In the genomic region with DNA sequence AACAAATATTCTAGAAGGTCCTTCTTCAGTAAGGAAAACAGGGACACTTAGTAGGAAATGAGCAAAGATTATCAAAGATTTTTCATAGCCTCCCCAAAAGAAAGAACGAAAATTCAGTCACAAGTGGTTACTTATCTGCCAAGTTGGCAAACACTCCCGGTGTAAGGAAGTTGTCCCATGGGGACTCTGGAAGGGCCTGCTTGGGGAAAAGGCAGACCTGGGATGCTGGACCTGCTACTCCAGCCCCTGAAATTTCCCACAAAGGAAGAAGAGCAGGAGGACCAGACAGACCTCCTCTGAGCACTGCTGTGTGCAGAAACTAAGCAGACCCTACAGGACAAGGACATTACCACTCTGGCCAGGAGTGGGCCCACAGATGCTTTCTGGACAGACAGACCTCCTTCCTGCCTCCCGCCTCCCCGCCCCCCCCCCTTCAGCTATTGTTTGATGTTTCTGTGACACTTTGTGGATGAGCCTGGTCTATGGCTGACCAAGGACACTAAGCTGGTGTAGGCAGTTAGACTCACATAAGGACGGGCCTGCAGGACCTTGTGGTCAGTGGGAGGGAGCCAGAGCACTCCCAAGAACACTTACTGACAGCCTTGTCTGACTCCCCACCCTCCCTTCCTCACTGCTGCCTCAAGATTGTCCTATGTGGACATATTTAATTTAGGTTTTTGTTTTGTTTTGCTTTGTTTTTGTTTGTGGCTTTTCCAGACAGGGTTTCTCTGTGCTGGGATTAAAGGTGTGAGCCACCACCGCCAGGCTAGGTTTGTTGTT, we compare ENCODE assay signal across 14 mouse cellular contexts. TPM values are rescaled to one million over a fixed set of nuclear protein-coding genes. Genes with fewer than 3 reads are reported as not detected.
DNase-seq lines count a peak whose midpoint lies in the region; ATAC-seq and TF ChIP-seq lines count a peak whose summit lies in the region.
"Had no signal": no experiment of that assay in that cellular context is flagged by ENCODE, and none has a peak within 500 bp of the region (broad histone marks: within the 10 kb centered on the region; RNA-seq: fewer than 3 reads in every experiment).

No protein-coding gene starts in this region.

- 47% methylated on average over 6 of the region's 6 CpGs for WGBS in forebrain, embryonic 12.5 days
- WGBS in forebrain, embryonic 16.5 days, result 60% methylated on average over 6 of the region's 6 CpGs
- 46% methylated on average over 6 of the region's 6 CpGs for WGBS in lung, embryonic 14.5 days
- 57% methylated on average over 6 of the region's 6 CpGs for WGBS in hindbrain, embryonic 14.5 days

- ATAC-seq in forebrain, embryonic 12.5 days (ENCODE audit: low FRiP score), result no peak
- ATAC-seq in forebrain, embryonic 16.5 days, result no peak
- no peak for ATAC-seq in lung, embryonic 14.5 days (ENCODE audit: insufficient read depth)
- ATAC-seq in hindbrain, embryonic 14.5 days (ENCODE audit: low FRiP score), result no peak

- no peak overlapping the region for H3K4me3 ChIP-seq in forebrain, embryonic 12.5 days (replicated peaks)
- H3K4me3 ChIP-seq in forebrain, embryonic 16.5 days (replicated peaks; ENCODE audit: low read length), result no peak overlapping the region
- H3K4me3 ChIP-seq in lung, embryonic 14.5 days (ENCODE audit: low read depth, low read length), result no peak overlapping the region
- no peak overlapping the region for H3K4me3 ChIP-seq in hindbrain, embryonic 14.5 days (replicated peaks; ENCODE audit: low read length)
- H3K4me3 ChIP-seq: heart, embryonic 13.5 days; layer of hippocampus, adult 2 months; limb, embryonic 13.5 days had no signal

- H3K27ac ChIP-seq in forebrain, embryonic 12.5 days, result peak overlapping the region; percentile 98; the same call in 1 of the 2 replicates
- no peak overlapping the region for H3K27ac ChIP-seq in forebrain, embryonic 16.5 days (ENCODE audit: low read length)
- H3K27ac ChIP-seq in lung, embryonic 14.5 days (ENCODE audit: low read depth), result peak overlapping the region; percentile 71
- peak overlapping the region; percentile 97; the same call in 1 of the 2 replicates for H3K27ac ChIP-seq in hindbrain, embryonic 14.5 days

- TF ChIP-seq CTCF in lung, embryonic 14.5 days (IDR thresholded peaks at IDR 0.05; ENCODE audit: low read depth), result no peak

- no peak overlapping the region for H3K9ac ChIP-seq in forebrain, embryonic 12.5 days
- no peak overlapping the region for H3K9ac ChIP-seq in forebrain, embryonic 16.5 days (replicated peaks; ENCODE audit: low read depth, low read length)
- H3K9ac ChIP-seq in lung, embryonic 14.5 days, result no peak overlapping the region
- H3K9ac ChIP-seq in hindbrain, embryonic 14.5 days, result no peak overlapping the region
- H3K9ac ChIP-seq: limb, embryonic 13.5 days had no signal

- peaks cover 46% of the 10 kb centered on the region for H3K4me1 ChIP-seq in forebrain, embryonic 12.5 days
- peaks cover 34% of the 10 kb centered on the region for H3K4me1 ChIP-seq in forebrain, embryonic 16.5 days (replicated peaks; ENCODE audit: control insufficient read depth, insufficient read depth, low read length)
- H3K4me1 ChIP-seq in lung, embryonic 14.5 days (ENCODE audit: insufficient read depth), result peaks cover 34% of the 10 kb centered on the region
- H3K4me1 ChIP-seq in hindbrain, embryonic 14.5 days (replicated peaks; ENCODE audit: control insufficient read depth, insufficient read depth, low read length), result peaks cover 39% of the 10 kb centered on the region

- no peak overlapping the region for H3K4me2 ChIP-seq in forebrain, embryonic 12.5 days
- H3K4me2 ChIP-seq in forebrain, embryonic 16.5 days (ENCODE audit: low read length), result no peak overlapping the region
- H3K4me2 ChIP-seq in lung, embryonic 14.5 days, result no peak overlapping the region
- H3K4me2 ChIP-seq in hindbrain, embryonic 14.5 days (replicated peaks), result no peak overlapping the region; the same call in 1 of the 2 replicates

- DNase-seq in lung, embryonic 14.5 days, result peak; percentile 23
- no peak for DNase-seq in lung, postnatal 10 days
- DNase-seq in hindbrain, embryonic 14.5 days (ENCODE audit: low spot score), result no peak
- DNase-seq in neural tube, embryonic 10.5 days (ENCODE audit: extremely low spot score, low spot score), result peak; percentile 11
- DNase-seq in adrenal gland, postnatal 14 days, result no peak
- DNase-seq in frontal cortex, postnatal 36 days (ENCODE audit: low spot score in 2 of 2), result no peak
- DNase-seq: adrenal gland, adult 8-10 months; kidney, adult 18-20 months had no signal

- no peaks in the 10 kb centered on the region for H3K36me3 ChIP-seq in forebrain, embryonic 12.5 days (replicated peaks)
- H3K36me3 ChIP-seq in forebrain, embryonic 16.5 days (ENCODE audit: control insufficient read depth, insufficient read depth), result no peaks in the 10 kb centered on the region
- H3K36me3 ChIP-seq in lung, embryonic 14.5 days (ENCODE audit: insufficient read depth), result no peaks in the 10 kb centered on the region
- no peaks in the 10 kb centered on the region for H3K36me3 ChIP-seq in hindbrain, embryonic 14.5 days (replicated peaks; ENCODE audit: control insufficient read depth, insufficient read depth)
- H3K36me3 ChIP-seq: heart, embryonic 13.5 days; limb, embryonic 13.5 days had no signal

- no peaks in the 10 kb centered on the region for H3K9me3 ChIP-seq in forebrain, embryonic 12.5 days
- H3K9me3 ChIP-seq in forebrain, embryonic 16.5 days (ENCODE audit: control insufficient read depth, low read length), result no peaks in the 10 kb centered on the region
- H3K9me3 ChIP-seq in lung, embryonic 14.5 days (ENCODE audit: low read depth, low read length), result no peaks in the 10 kb centered on the region
- H3K9me3 ChIP-seq in hindbrain, embryonic 14.5 days (ENCODE audit: control insufficient read depth, low read length), result no peaks in the 10 kb centered on the region
- H3K9me3 ChIP-seq: heart, embryonic 13.5 days; limb, embryonic 13.5 days had no signal

- peaks cover 2% of the 10 kb centered on the region for H3K27me3 ChIP-seq in forebrain, embryonic 12.5 days
- no peaks in the 10 kb centered on the region for H3K27me3 ChIP-seq in forebrain, embryonic 16.5 days (replicated peaks; ENCODE audit: control insufficient read depth, insufficient read depth, low read length)
- H3K27me3 ChIP-seq in lung, embryonic 14.5 days (ENCODE audit: insufficient read depth, low read length), result peaks cover under 1% of the 10 kb centered on the region; the same call in 1 of the 2 replicates
- 0 out of 2 replicates have a peak, but pooled peaks cover under 1% of the 10 kb centered on the region for H3K27me3 ChIP-seq in hindbrain, embryonic 14.5 days (ENCODE audit: control insufficient read depth, insufficient read depth, low read length)
- H3K27me3 ChIP-seq: heart, embryonic 13.5 days; limb, embryonic 13.5 days had no signal

RNA-seq across cellular contexts. Expression of a gene that starts 34.2 kb away (rescaled TPM):
- polyA plus RNA-seq in forebrain, embryonic 12.5 days (2016; fragmentation: Nextera tagmentation; extraction: Ambion mirVana), result 2,923 and 2,975 TPM in 2 replicates
- polyA plus RNA-seq in forebrain, embryonic 16.5 days (2015; fragmentation: Nextera tagmentation; extraction: Ambion mirVana), result 4,159 and 4,175 TPM in 2 replicates
- 2,614 and 2,926 TPM in 2 replicates for polyA plus RNA-seq in lung, embryonic 14.5 days (2014; fragmentation: Nextera tagmentation; extraction: Ambion mirVana)
- 4,053 and 4,080 TPM in 2 replicates for polyA plus RNA-seq in hindbrain, embryonic 14.5 days (2014; fragmentation: Nextera tagmentation; extraction: Ambion mirVana)
- 1,064 and 1,109 TPM in 2 replicates for total RNA-seq in adrenal gland, postnatal 14 days (2021)

RNA-seq across cellular contexts. Expression of a gene that starts 47.2 kb away (rescaled TPM):
- polyA plus RNA-seq in forebrain, embryonic 12.5 days (2016; fragmentation: Nextera tagmentation; extraction: Ambion mirVana), result 0.82 and 0.91 TPM in 2 replicates
- polyA plus RNA-seq in forebrain, embryonic 16.5 days (2015; fragmentation: Nextera tagmentation; extraction: Ambion mirVana), result 1.3 and 1.5 TPM in 2 replicates
- polyA plus RNA-seq in lung, embryonic 14.5 days (2014; fragmentation: Nextera tagmentation; extraction: Ambion mirVana), result 0.23 and 0.57 TPM in 2 replicates
- 1.6 and 2.2 TPM in 2 replicates for polyA plus RNA-seq in hindbrain, embryonic 14.5 days (2014; fragmentation: Nextera tagmentation; extraction: Ambion mirVana)
- total RNA-seq in adrenal gland, postnatal 14 days (2021), result 0.37 and 0.71 TPM in 2 replicates
- total RNA-seq: megakaryocyte progenitor cell, adult 5-6 weeks had no signal

Comparison
In these comparisons a context has a peak if more than half of its experiments do, and no peak if none do; other contexts are left out.
1. DNase-seq: peak in lung, embryonic 14.5 days (single experiment) and neural tube, embryonic 10.5 days (single experiment); none in lung, postnatal 10 days (single experiment), hindbrain, embryonic 14.5 days (single experiment), adrenal gland, postnatal 14 days (single experiment) and frontal cortex, postnatal 36 days (0 of 2).